Mouse (Mus musculus): ENCODE results near the gene Cabcoco1. TPM values are rescaled to one million over a fixed set of nuclear protein-coding genes. Genes with fewer than 3 reads are reported as not detected.

Cabcoco1 gene
- polyA plus RNA-seq, 1 experiment from 2014 or later: 1.5 TPM

- H3K27ac ChIP-seq: peak overlapping the region; percentile 17; the same call in 1 of the 2 replicates
- H3K27me3 ChIP-seq: no peaks in the 10 kb centered on the region
- H3K4me1 ChIP-seq: peaks cover 21% of the 10 kb centered on the region
- no peaks in the 10 kb centered on the region for H3K36me3 ChIP-seq
- no peak overlapping the region for H3K9ac ChIP-seq
- ATAC-seq (ENCODE audit: insufficient number of reproducible peaks, low FRiP score, low TSS enrichment, low read depth): no peak
- H3K4me2 ChIP-seq: no peak overlapping the region
- no peak overlapping the region for H3K4me3 ChIP-seq
- 24% methylated on average over 15 of the region's 15 CpGs for WGBS
- H3K9me3 ChIP-seq: no peaks in the 10 kb centered on the region
These were observed 95.6 kb downstream of the Cabcoco1 start for GRCm38 (mm10) chr10:68445876-68446796.

- no peak overlapping the region for H3K4me2 ChIP-seq
- H3K9ac ChIP-seq: no peak overlapping the region
- no peaks in the 10 kb centered on the region for H3K9me3 ChIP-seq
- ATAC-seq (ENCODE audit: insufficient number of reproducible peaks, low FRiP score, low TSS enrichment, low read depth): no peak
- peaks cover 21% of the 10 kb centered on the region for H3K4me1 ChIP-seq
- 45% methylated on average over 8 of the region's 8 CpGs for WGBS
- no peak overlapping the region for H3K4me3 ChIP-seq
- no peaks in the 10 kb centered on the region for H3K36me3 ChIP-seq
- no peaks in the 10 kb centered on the region for H3K27me3 ChIP-seq
- H3K27ac ChIP-seq: no peak overlapping the region
These were observed 96.4 kb downstream of the Cabcoco1 start for GRCm38 (mm10) chr10:68445244-68445811.

DNA sequence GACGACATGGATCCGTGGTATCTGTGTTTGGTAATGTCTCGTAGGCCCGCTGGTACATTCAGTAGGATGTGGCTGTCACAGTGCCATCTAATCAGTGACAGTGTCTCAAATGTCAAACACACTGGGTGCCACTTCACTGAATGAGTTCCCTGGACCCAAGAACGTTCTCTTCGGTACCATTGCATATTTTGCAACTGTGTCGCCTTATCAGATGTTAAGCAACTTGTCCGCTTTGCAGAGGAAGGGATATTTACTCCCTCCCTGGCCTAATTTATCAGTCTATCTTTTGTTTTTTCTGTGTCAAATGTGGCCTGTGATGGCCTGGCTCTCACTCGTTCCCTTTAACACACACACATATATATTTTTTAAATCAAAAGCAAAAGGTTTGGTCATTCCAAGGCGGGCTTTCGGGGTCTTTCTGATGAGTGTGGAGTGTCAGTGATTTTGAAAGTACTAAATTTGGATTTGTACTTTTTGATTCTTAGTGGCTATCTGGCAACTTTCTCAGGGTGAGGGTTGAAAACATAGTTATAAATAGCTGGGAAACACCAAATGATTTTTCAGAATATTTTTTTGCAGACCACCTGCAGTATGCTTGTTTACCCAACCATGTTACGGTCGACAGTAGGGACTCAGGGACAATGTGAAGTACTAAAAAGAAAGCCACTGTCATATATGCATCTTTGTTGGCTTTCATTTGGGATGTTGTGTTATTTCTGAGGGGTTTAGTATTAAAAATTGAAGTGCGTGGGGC lies 97.2 kb downstream of the Cabcoco1 start:
- Histone ChIP-seq H3K4me2 (no peak overlapping the region), H3K4me3 (no peak overlapping the region), H3K27me3 (no peaks in the 10 kb centered on the region), H3K9ac (no peak overlapping the region), H3K36me3 (no peaks in the 10 kb centered on the region), H3K9me3 (no peaks in the 10 kb centered on the region), H3K4me1 (peaks cover 25% of the 10 kb centered on the region), H3K27ac (no peak overlapping the region)
- 72% methylated on average over 14 of the region's 14 CpGs for WGBS
- no peak for ATAC-seq (ENCODE audit: insufficient number of reproducible peaks, low FRiP score, low TSS enrichment, low read depth)

DNA sequence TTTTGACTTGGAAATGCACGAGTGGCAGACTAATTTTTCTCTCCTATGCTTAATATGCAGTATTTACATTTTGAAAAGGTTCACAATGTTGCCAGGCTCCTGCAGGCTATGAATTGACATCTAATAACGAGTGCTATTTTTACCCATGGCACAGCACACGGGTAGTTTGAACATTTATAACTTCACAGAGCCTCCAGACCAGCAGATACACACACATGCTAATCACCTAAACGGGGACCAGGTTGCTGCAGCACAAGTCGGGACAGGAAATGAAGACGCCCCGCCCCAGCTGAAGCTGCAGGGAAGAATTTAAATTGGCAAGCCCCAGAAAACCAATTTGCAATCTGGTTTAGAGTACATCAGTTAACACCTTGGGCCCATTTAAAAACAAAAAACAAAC lies 98.6 kb downstream of the Cabcoco1 start:
- no peaks in the 10 kb centered on the region for H3K36me3 ChIP-seq
- peaks cover 26% of the 10 kb centered on the region for H3K4me1 ChIP-seq
- WGBS: 9% methylated on average over 7 of the region's 7 CpGs
- ATAC-seq (ENCODE audit: insufficient number of reproducible peaks, low FRiP score, low TSS enrichment, low read depth): no peak
- no peak overlapping the region for H3K9ac ChIP-seq
- H3K4me3 ChIP-seq: no peak overlapping the region
- no peaks in the 10 kb centered on the region for H3K27me3 ChIP-seq
- H3K4me2 ChIP-seq: peak overlapping the region; percentile 19; the same call in 1 of the 2 replicates
- H3K9me3 ChIP-seq: no peaks in the 10 kb centered on the region
- H3K27ac ChIP-seq: peak overlapping the region; percentile 50; the same call in 1 of the 2 replicates

GRCm38 (mm10) chr10:68442713-68443112 lies 99.0 kb downstream of the Cabcoco1 start:
- Histone ChIP-seq H3K4me3 (no peak overlapping the region), H3K9ac (no peak overlapping the region), H3K9me3 (no peaks in the 10 kb centered on the region), H3K27ac (peak overlapping the region; percentile 50; the same call in 1 of the 2 replicates), H3K4me2 (peak overlapping the region; percentile 19; the same call in 1 of the 2 replicates), H3K4me1 (peaks cover 26% of the 10 kb centered on the region), H3K27me3 (no peaks in the 10 kb centered on the region), H3K36me3 (no peaks in the 10 kb centered on the region)
- no peak for ATAC-seq (ENCODE audit: insufficient number of reproducible peaks, low FRiP score, low TSS enrichment, low read depth)
- 5% methylated on average over 3 of the region's 3 CpGs for WGBS

GRCm38 (mm10) chr10:68441931-68442662 lies 99.6 kb downstream of the Cabcoco1 start:
- no peak overlapping the region for H3K4me3 ChIP-seq
- no peaks in the 10 kb centered on the region for H3K9me3 ChIP-seq
- WGBS: 47% methylated on average over 10 of the region's 10 CpGs
- no peaks in the 10 kb centered on the region for H3K36me3 ChIP-seq
- no peak for ATAC-seq (ENCODE audit: insufficient number of reproducible peaks, low FRiP score, low TSS enrichment, low read depth)
- H3K27me3 ChIP-seq: no peaks in the 10 kb centered on the region
- no peak overlapping the region for H3K9ac ChIP-seq
- peaks cover 26% of the 10 kb centered on the region for H3K4me1 ChIP-seq
- no peak overlapping the region for H3K4me2 ChIP-seq
- H3K27ac ChIP-seq: no peak overlapping the region

DNA sequence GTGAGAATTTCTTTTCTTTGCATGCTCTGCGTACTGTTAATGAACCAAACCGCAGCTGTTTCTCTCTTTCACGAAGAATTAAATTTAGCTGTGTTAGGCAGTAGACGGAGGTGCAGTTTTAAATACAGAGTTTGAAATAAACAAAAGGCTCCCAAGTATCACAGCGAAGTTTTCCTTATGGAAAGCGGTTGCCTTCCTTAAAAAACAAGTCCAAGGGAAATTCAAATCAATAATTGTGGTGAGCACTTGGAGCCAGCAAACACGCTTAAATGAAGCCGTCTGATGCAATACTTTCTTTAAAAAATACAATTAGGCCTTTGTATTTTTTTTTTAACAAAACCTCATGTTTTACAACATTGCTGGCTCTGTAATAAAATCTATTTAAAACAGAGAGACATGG lies 101.2 kb downstream of the Cabcoco1 start:
- H3K36me3 ChIP-seq: no peaks in the 10 kb centered on the region
- no peak overlapping the region for H3K27ac ChIP-seq
- H3K9me3 ChIP-seq: no peaks in the 10 kb centered on the region
- H3K4me2 ChIP-seq: no peak overlapping the region
- no peaks in the 10 kb centered on the region for H3K27me3 ChIP-seq
- peaks cover 16% of the 10 kb centered on the region for H3K4me1 ChIP-seq
- no peak overlapping the region for H3K9ac ChIP-seq
- ATAC-seq (ENCODE audit: insufficient number of reproducible peaks, low FRiP score, low TSS enrichment, low read depth): no peak
- H3K4me3 ChIP-seq: no peak overlapping the region
- 31% methylated on average over 8 of the region's 8 CpGs for WGBS

DNA sequence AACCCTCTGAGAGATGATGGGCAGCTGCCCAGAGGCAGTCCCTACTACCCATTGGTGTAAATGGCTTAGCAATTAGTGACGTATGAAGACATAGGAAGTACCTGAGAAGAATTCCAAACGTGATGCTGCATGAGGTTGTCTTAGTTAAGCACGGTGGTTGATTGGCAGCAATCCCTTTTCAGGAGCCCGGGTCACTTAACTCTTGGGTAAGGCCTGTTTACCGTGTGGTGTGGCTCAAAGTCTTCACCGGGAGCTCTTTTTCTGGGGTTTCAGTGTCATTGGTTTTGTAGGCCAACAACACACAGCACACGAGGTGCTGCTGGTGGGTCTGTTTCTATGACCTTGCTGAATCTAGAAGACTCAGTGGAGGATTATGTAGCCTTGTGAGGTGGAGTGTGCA lies 105.9 kb downstream of the Cabcoco1 start:
- WGBS: 69% methylated on average over 7 of the region's 7 CpGs
- Histone ChIP-seq H3K4me1 (peaks cover 14% of the 10 kb centered on the region; the same call in 1 of the 2 replicates), H3K9ac (no peak overlapping the region), H3K27me3 (no peaks in the 10 kb centered on the region), H3K9me3 (no peaks in the 10 kb centered on the region), H3K27ac (no peak overlapping the region), H3K4me2 (no peak overlapping the region), H3K4me3 (no peak overlapping the region), H3K36me3 (no peaks in the 10 kb centered on the region)
- ATAC-seq (ENCODE audit: insufficient number of reproducible peaks, low FRiP score, low TSS enrichment, low read depth): no peak

DNA sequence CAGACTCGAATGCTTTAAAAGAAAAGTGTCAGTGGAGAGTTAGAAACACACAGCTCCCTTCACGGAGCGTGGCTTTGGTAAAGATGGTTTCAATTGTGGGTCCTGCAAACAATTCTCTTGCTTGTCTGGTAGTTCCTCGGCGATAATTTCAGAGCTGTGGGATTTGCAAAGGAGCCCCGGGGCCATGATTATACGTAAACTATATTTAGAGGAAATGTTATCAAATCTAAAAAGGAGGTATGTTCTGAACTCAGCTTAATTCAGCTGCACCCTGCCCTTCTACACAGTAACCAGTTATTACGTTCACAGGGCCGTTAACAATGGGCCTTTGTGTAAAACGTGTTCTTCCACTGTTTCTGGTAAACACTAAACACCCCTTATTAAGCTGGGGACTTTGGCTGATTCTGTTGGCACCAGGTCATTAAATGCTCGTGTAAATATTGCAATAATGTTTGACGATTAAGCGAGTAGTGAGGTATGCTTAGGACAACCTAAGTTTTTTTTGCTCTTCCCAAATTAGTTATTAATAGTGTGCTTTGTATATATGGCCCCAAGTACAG lies 106.6 kb downstream of the Cabcoco1 start:
- ATAC-seq (ENCODE audit: insufficient number of reproducible peaks, low FRiP score, low TSS enrichment, low read depth): no peak
- Histone ChIP-seq H3K4me2 (no peak overlapping the region), H3K9ac (no peak overlapping the region), H3K27me3 (no peaks in the 10 kb centered on the region), H3K4me1 (peaks cover 14% of the 10 kb centered on the region; the same call in 1 of the 2 replicates), H3K27ac (no peak overlapping the region), H3K4me3 (no peak overlapping the region), H3K36me3 (no peaks in the 10 kb centered on the region), H3K9me3 (no peaks in the 10 kb centered on the region)
- 23% methylated on average over 13 of the region's 13 CpGs for WGBS

GRCm38 (mm10) chr10:68434045-68434639 lies 107.6 kb downstream of the Cabcoco1 start:
- no peak for ATAC-seq (ENCODE audit: insufficient number of reproducible peaks, low FRiP score, low TSS enrichment, low read depth)
- Histone ChIP-seq H3K9me3 (no peaks in the 10 kb centered on the region), H3K36me3 (no peaks in the 10 kb centered on the region), H3K9ac (no peak overlapping the region), H3K4me3 (no peak overlapping the region), H3K4me2 (no peak overlapping the region), H3K27me3 (no peaks in the 10 kb centered on the region), H3K27ac (no peak overlapping the region), H3K4me1 (peaks cover 10% of the 10 kb centered on the region; the same call in 1 of the 2 replicates)
- 63% methylated on average over 9 of the region's 9 CpGs for WGBS

DNA sequence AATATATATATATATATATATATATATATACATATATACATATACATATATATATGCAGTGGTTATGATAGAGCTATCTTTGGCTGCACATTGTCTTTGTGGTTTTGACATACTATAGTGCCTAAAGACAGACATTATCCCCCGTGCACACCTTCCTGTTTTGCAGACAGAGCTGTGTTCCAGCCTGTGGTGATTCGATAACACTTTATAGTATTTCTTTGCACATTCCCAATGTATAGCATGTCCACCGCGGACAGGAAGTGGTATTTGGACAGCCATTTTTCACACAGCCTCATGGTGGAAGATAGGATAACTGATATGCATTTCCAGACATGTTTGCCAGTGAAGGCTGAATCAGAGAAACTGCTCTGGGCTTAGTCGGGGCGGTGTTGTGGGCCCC lies 110.3 kb downstream of the Cabcoco1 start:
- WGBS: 85% methylated on average over 6 of the region's 6 CpGs
- Histone ChIP-seq H3K9me3 (no peaks in the 10 kb centered on the region), H3K4me3 (no peak overlapping the region), H3K27me3 (no peaks in the 10 kb centered on the region), H3K9ac (no peak overlapping the region), H3K4me2 (no peak overlapping the region), H3K4me1 (peaks cover 10% of the 10 kb centered on the region; the same call in 1 of the 2 replicates), H3K36me3 (no peaks in the 10 kb centered on the region), H3K27ac (no peak overlapping the region)
- no peak for ATAC-seq (ENCODE audit: insufficient number of reproducible peaks, low FRiP score, low TSS enrichment, low read depth)

Measured in limb, embryonic 15.5 days (tissue).